8 mouse cellular contexts compared by ENCODE assay signal in the genomic region with DNA sequence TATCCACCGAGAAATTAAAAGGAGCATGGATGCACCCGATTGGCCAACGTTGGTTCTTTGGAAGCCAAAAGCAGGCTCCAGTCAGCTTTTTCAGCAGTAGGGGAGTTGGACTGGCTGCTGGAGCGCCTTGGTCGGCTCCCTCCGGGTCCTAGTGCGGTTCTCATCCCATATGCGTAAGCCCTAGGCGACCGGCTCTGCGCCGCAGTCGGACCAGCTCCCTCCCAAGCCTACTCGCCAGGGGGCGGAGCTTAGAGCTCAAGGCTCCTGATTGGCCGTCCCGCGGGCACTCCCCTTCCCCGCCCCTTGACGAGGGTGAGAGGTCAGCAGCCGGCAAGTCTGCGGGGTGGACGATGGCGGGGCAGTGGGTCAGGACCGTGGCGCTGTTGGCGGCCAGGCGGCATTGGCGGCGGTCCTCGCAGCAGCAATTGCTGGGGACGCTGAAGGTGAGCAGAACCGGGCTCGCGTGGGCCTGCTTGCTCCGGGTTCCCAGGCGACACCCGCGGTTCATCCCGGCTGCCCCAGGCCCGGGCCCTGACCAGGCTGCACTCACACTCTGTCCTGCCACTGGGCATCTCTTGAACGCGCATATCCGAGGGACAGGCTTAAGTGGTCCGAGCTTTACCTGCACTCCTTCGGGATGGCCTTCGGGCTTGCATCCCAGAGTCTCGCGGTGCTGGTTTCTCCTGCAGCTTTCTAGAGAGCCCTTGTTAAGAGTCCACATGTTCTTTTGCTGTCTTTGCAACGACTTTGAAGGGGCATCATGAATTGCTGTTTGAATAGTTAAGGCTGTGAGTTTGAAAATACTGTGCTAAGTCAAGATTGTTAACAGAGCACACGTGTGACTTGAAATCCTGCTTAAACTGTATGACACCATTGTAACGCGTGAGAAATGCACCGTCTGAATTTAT. TPM values are rescaled to one million over a fixed set of nuclear protein-coding genes. Genes with fewer than 3 reads are reported as not detected.
DNase-seq lines count a peak whose midpoint lies in the region; ATAC-seq and TF ChIP-seq lines count a peak whose summit lies in the region.

Gene Pcca (plus strand): TSS at position 308 of the 908 bp plus-strand sequence.

- H3K27me3 ChIP-seq in G1E (ENCODE audit: insufficient read depth, low read length): no peaks in the 10 kb centered on the region
- no peaks in the 10 kb centered on the region for H3K27me3 ChIP-seq in forebrain, postnatal 0 days (ENCODE audit: insufficient read depth, low read length)
- no peaks in the 10 kb centered on the region for H3K27me3 ChIP-seq in lung, embryonic 15.5 days

- H3K4me1 ChIP-seq in G1E (ENCODE audit: insufficient read depth, low read depth, low read length): peaks cover 23% of the 10 kb centered on the region
- H3K4me1 ChIP-seq in forebrain, postnatal 0 days (ENCODE audit: insufficient read depth): no peaks in the 10 kb centered on the region
- H3K4me1 ChIP-seq in lung, embryonic 15.5 days: peaks cover 11% of the 10 kb centered on the region; the same call in 1 of the 2 replicates

- TF ChIP-seq CTCF in G1E (IDR thresholded peaks at IDR 0.05; ENCODE audit: low read depth, low read length): no peak
- peak; percentile 43 for TF ChIP-seq CTCF in forebrain, postnatal 0 days (IDR thresholded peaks at IDR 0.05; ENCODE audit: low read depth)

- peak; percentile 97 for DNase-seq in G1E (ENCODE audit: low spot score)
- peak; percentile 96 to 99 for DNase-seq in cerebellum, adult 18-20 months
- peak; percentile 95 for DNase-seq in forebrain, postnatal 0 days
- DNase-seq in heart, postnatal 4 days: peak; percentile 97
- DNase-seq in layer of hippocampus, adult 8-10 months (ENCODE audit: low spot score in 2 of 2): peak; percentile 97 to 98
- DNase-seq in ovary, adult 18-20 months (ENCODE audit: low spot score): peak; percentile 97
- DNase-seq in thymus, postnatal 0 days (ENCODE audit: low spot score): peak; percentile 88

- peak within 1 kb of the TSS; percentile 70 for H3K9ac ChIP-seq in forebrain, postnatal 0 days
- peak within 1 kb of the TSS; percentile 57 for H3K9ac ChIP-seq in lung, embryonic 15.5 days

- H3K4me2 ChIP-seq in forebrain, postnatal 0 days (ENCODE audit: low read depth): peak within 1 kb of the TSS; percentile 75
- H3K4me2 ChIP-seq in lung, embryonic 15.5 days: peak within 1 kb of the TSS; percentile 79

- 1% methylated on average over 54 of the region's 54 CpGs for WGBS in forebrain, postnatal 0 days
- 1% methylated on average over 54 of the region's 54 CpGs for WGBS in lung, embryonic 15.5 days

- peak within 1 kb of the TSS; percentile 73 for H3K27ac ChIP-seq in forebrain, postnatal 0 days (ENCODE audit: low read depth, low read length)
- H3K27ac ChIP-seq in lung, embryonic 15.5 days: peak within 1 kb of the TSS; percentile 49

- H3K4me3 ChIP-seq in G1E (ENCODE audit: low read depth, low read length): peak within 1 kb of the TSS; percentile 83
- peak within 1 kb of the TSS; percentile 71 for H3K4me3 ChIP-seq in forebrain, postnatal 0 days (ENCODE audit: low read depth, low read length)
- H3K4me3 ChIP-seq in lung, embryonic 15.5 days: peak within 1 kb of the TSS; percentile 77

- peaks cover 8% of the 10 kb centered on the region for H3K36me3 ChIP-seq in G1E (replicated peaks)
- H3K36me3 ChIP-seq in forebrain, postnatal 0 days (ENCODE audit: insufficient read depth): no peaks in the 10 kb centered on the region
- no peaks in the 10 kb centered on the region for H3K36me3 ChIP-seq in lung, embryonic 15.5 days

- no peaks in the 10 kb centered on the region for H3K9me3 ChIP-seq in G1E (replicated peaks)
- H3K9me3 ChIP-seq in forebrain, postnatal 0 days (ENCODE audit: low read length): no peaks in the 10 kb centered on the region
- no peaks in the 10 kb centered on the region for H3K9me3 ChIP-seq in lung, embryonic 15.5 days

- peak; percentile 98 for ATAC-seq in G1E (ENCODE audit: extremely low read depth, insufficient number of reproducible peaks, low FRiP score, poor library complexity, severe bottlenecking)
- ATAC-seq in forebrain, postnatal 0 days: peak; percentile 100
- ATAC-seq in lung, embryonic 15.5 days (ENCODE audit: borderline replicate concordance, extremely low read depth, low FRiP score, low TSS enrichment): peak; percentile 99

RNA-seq across cellular contexts. Expression of gene Pcca, which starts in this region (rescaled TPM):
- total RNA-seq in G1E (2014; fragmentation: Nextera tagmentation) (67.0 and 79.4 TPM in 2 replicates), G1E (2017) (42.7 and 65.8 TPM in 2 replicates)
- polyA plus RNA-seq in G1E (2012): 15.3 and 17.4 TPM in 2 replicates
- total RNA-seq in forebrain, postnatal 0 days (2014; rRNA removed): 11.9 and 12.4 TPM in 2 replicates
- 23.8 and 29.4 TPM in 2 replicates for polyA plus RNA-seq in forebrain, postnatal 0 days (2015; fragmentation: Nextera tagmentation; extraction: Ambion mirVana)
- total RNA-seq in heart, postnatal 4 days (2021): 10 to 100 TPM; 26.3 to 34.9 TPM
- 10 to 100 TPM; 37.4 to 44.9 (median 44.0) TPM for total RNA-seq in layer of hippocampus, adult 8-10 months (2022)
- 19.8 and 20.6 TPM in 2 replicates for polyA plus RNA-seq in lung, embryonic 15.5 days (2015; fragmentation: Nextera tagmentation; extraction: Ambion mirVana)
- polyA plus RNA-seq in thymus, postnatal 0 days (2015; fragmentation: Nextera tagmentation; extraction: Ambion mirVana): 14.9 and 15.6 TPM in 2 replicates

Comparison
In these comparisons a context has a peak if more than half of its experiments do, and no peak if none do; other contexts are left out.
1. Peak in every context shown above with its lines: DNase-seq, ATAC-seq, H3K4me3 ChIP-seq and H3K27ac ChIP-seq.